Mouse (Mus musculus): ENCODE results near the gene Nos3.

The Nos3 gene

DNA sequence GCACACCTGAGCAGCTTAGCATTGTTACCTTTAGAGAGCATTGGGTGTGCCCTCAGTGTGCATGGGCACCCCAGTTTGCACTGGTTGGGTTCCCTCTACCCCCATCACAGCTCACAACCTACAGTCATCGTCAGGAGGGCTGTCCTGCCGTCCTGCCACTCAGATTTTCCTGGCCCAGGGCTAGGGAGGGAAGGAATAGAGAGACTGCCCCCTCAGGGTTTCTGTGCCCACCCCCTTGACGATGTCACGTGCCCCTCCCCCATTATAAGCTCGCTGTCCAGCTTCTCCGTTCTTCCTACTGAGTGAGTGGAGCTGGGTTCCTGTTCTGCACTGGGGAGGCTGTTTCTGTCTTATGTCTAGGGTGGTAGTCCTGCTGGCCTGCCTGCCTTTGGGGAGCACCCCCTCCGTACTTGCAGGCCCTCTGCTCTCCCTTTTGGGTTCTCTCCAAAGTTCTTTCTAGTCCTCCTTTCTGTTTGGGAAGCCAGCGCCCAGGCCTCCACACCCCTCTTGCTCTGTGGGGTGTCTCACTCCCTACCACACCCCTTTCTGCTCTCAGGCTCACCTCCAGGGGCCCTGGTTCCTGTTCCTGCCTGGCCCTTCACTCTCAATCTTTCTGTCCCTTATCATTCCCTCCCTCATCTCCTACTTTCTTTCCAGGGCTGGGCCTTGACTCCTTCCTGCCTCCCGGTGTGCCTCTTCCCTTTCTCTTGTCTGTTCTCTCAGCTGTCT, 62.1 kb downstream of the Nos3 start:
- DNase-seq (ENCODE audit: low spot score): no peak

DNA sequence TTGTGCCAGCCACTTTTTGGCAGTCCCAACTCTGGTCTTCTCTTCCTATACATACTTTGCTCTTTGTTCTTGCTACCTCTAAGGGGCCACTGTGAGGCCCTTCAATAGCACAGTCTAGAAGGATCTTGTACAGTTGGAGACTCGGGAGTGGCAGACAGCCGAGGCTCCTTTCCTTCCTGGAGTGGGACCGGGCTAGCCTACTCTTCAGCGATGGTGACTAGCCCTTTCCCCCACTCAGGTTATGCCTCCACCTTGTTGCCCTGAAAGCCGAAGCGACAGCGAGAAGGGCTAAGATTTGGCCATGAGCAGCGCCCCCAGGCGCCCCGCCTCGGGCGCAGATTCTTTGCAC, 62.6 kb downstream of the Nos3 start:
- no peak for DNase-seq (ENCODE audit: low spot score)

DNA sequence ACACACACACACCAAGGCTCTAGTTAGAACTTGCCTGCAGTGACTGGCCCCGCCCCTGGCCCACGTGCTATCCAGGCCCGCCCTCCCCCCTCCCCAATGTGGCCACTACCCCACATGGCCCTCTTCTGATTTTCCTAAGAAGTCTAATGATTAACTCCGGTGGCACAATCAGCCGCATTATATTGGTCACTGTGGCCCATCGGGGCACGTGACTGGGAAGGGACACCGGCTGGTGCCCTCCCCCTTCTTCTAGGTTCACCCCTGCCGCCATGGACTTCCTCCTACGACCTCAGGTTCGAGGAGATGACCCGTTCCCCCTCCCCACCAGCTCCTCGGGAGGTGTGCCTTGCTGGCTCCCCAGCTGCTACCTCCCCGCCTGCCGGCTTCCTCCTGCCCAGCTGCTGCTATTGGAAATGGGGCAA, 63.4 kb downstream of the Nos3 start:
- no peak for DNase-seq (ENCODE audit: low spot score)

DNA sequence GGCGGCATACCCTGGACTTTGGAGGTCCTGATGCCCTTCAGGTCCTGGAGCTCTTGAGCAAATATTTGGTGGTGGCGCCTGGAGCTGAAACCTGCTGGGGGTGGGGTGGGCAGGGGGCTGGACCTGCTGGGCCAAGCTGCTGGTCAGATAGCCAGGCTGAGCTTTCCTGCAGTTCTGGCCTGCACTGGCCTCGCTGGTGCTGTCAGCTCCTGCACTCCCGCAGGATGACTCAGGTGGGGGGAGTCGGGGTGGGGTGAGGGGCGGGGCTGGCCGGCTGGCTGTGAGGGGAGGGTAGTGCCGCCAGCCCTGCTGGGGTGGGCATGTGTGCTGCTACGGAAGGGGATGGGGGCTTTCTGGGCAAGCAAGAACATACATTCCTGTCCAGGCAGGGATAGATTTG, 64.0 kb downstream of the Nos3 start:
- no peak for DNase-seq (ENCODE audit: low spot score)

DNA sequence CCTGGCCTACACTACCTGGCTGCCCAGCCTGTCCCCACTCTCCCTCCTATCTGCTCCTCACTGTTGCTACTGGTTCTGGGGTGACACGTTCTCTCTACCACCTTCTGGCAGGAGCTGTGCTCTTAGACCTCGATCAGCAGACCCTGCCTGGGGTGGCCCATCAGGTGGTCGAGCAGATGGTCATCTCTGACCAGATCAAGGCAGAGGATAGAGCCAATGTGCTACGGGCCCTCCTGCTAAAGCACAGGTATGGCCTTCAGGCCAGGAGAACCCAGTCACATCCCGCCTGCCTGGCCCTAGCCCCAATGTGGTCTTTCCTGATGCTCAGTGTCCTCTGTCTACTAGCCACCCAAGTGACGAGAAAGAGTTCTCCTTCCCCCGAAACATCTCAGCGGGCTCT, 69.4 kb downstream of the Nos3 start:
- no peak for DNase-seq (ENCODE audit: low spot score)

All from testis, postnatal 10 days (tissue).